Mouse (Mus musculus): ENCODE measurements at regions not wholly inside any gene's neighbourhood (a gene's known extent, or its start where the extent isn't known, plus 50 kb on each side); places are given as distances from the start of the nearest gene placed in this dataset.
A peak's percentile ranks its signal among the peaks of the same experiment; 100 is the strongest.

DNA sequence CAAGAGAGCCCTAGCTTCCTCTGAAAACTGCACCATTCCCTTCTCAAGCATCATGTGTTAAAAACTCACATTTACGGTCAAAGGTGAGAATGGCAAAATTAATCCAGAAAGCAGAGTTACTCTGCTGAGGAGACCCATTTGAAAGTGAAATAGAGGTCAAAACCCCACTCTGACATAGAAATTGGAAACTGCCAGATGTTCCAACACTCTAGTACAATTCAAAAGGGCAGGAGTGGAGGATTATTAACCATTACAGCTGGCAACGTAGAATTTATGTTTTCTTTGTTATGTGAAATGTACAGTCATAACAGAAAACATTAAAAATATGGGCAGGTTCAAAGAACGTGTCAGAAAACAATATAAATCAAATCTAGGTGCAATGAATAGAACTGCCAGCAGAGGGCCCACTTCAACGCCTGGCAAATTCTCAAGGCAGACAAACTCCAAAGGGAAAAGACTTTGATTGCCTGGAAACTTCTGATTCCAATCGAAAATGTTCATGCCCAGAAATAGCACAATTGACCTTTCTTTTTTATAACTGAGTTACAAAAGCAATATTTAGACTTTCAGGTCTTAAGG is 54.2 kb upstream of the Rfpl4b start:
- peak; percentile 79 for TF ChIP-seq CTCF (IDR thresholded peaks at IDR 0.05)
- POLR2A ChIA-PET, result interaction anchor here (0.7 kb wide), 1 partner anchor 119 kb away, joined by 5 read pairs; no protein-coding TSS in a partner anchor
- CTCF ChIA-PET, result interaction anchor here (0.9 to 2.0 kb wide), 10 partner anchors 8 to 189 kb away, joined by 3 to 5 read pairs (median 4); no protein-coding TSS in a partner anchor
- no peak for DNase-seq (ENCODE audit: low read depth, low spot score)
- ATAC-seq, result no peak
- in situ Hi-C loops (cut with MboI; ENCODE audit: low pct_unique_long_range_greater_than_20kb), result loop anchor here (5.0 kb wide), 1 partner anchor 162 kb away; no protein-coding TSS in a partner anchor
- H3K27me3 ChIP-seq, result no peaks in the 10 kb centered on the region

- DNase-seq (ENCODE audit: low read depth, low spot score) (no peak), ATAC-seq (no peak)
- in situ Hi-C loops (cut with MboI; ENCODE audit: low pct_unique_long_range_greater_than_20kb), result loop anchor here (5.0 kb wide), 1 partner anchor 158 kb away; no protein-coding TSS in a partner anchor
- ChIA-PET CTCF (interaction anchor here (1.8 to 2.0 kb wide), 2 partner anchors 164 to 186 kb away, joined by 4 read pairs; no protein-coding TSS in a partner anchor), POLR2A (interaction anchor here (1.1 kb wide), 1 partner anchor 160 kb away, joined by 3 read pairs; no protein-coding TSS in a partner anchor)
- no peak for TF ChIP-seq CTCF (IDR thresholded peaks at IDR 0.05)
- no peaks in the 10 kb centered on the region for H3K27me3 ChIP-seq
These were observed 57.7 kb upstream of the Rfpl4b start for GRCm38 (mm10) chr10:38879271-38879670.

DNA sequence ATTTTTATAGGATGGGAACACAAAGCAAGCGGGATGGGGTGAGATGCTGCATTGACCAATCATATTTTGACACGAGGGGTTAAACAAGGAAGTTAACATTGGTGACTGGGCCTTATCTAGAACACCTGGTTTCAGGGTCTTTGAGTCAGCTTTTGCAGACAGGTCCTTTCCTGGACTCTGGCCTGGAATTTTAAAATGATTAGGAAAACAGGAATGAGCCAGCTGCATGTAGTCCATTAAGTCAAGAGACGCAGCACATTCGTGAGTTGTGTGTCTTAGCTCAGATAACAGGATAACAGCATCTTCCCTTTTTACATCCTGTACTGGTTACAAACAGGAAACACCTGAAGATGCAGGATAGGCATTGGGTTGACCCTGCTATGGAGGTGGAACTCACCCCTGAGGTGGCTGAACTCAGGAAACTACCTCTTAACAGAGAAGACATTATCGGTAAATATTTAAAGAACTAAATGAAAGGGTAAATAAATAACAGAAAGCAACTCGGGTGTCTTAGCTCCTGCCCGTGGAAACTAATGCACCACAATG is 59.1 kb upstream of the Rfpl4b start:
- in situ Hi-C loops (cut with MboI; ENCODE audit: low pct_unique_long_range_greater_than_20kb), result no loop called here
- no peak for TF ChIP-seq CTCF (IDR thresholded peaks at IDR 0.05)
- POLR2A ChIA-PET, result interaction anchor here (0.7 to 1.1 kb wide), 2 partner anchors 159 to 814 kb away, joined by 3 read pairs; no protein-coding TSS in a partner anchor
- ATAC-seq (no peak), DNase-seq (ENCODE audit: low read depth, low spot score) (no peak)
- CTCF ChIA-PET, result no interaction called here
- no peaks in the 10 kb centered on the region for H3K27me3 ChIP-seq

DNA sequence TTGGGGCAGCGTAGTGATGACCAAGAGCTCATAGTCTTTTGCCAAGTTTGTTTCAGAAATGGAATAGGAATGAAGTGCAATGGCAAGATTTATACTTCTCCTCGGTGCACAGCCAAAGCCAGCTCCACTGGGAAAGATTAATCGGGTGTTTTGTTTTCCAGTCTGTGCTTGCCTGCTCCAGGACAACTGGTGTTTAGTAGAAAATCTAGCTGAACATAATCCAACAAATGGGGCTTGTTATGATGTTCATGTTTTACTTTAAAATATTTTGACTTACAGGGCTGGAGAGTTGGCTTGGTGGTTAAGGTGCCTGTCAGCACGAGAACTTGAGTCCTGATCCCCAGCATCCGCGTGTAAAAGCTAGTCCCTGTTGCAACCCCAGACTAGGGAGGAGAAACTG is 60.6 kb upstream of the Rfpl4b start:
- no peaks in the 10 kb centered on the region for H3K27me3 ChIP-seq
- ChIA-PET POLR2A (interaction anchor here (0.6 kb wide), 1 partner anchor 1398 kb away, joined by 3 read pairs; no protein-coding TSS in a partner anchor), CTCF (interaction anchor here (0.7 to 1.4 kb wide), 5 partner anchors 157 to 192 kb away, joined by 3 to 4 read pairs (median 3); no protein-coding TSS in a partner anchor)
- in situ Hi-C loops (cut with MboI; ENCODE audit: low pct_unique_long_range_greater_than_20kb), result no loop called here
- no peak for ATAC-seq
- no peak for TF ChIP-seq CTCF (IDR thresholded peaks at IDR 0.05)
- no peak for DNase-seq (ENCODE audit: low read depth, low spot score)

DNA sequence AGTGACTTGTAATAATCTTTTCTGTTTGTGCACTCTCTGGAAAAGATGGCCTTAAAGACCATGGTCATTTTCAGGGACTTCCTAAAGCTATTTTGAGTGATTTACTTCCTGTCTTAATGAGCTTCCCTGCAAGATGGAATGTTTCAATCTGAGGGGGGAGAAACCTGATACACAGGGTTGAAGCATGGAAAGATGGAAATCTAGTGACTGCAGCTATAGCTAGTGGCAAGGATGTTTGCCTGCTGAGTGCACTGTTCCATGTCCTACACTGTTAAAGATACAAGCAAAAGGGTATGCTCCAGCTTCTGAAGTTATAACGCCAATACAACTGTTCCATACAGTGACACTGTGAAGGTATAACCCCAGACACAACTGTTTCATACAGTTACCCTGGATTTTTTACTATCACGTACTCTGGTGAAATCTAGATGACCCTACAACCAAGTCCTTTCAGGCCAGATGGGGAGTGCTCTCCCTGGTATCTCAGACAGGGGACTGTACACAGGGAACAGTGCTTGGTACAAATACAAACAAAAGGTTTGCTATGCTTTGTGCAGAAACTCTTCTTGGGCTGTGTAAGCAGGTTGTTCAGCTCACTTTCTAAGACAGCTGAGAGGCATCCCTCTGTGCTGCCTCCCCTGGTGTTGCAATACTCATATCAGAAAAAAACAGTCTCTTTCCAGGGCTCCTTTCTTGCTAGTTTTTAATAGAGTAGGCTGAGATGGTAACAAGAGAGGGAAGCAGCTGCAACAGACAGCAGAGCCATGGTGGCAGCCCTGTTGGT is 62.4 kb upstream of the Rfpl4b start:
- in situ Hi-C loops (cut with MboI; ENCODE audit: low pct_unique_long_range_greater_than_20kb), result no loop called here
- H3K27me3 ChIP-seq, result no peaks in the 10 kb centered on the region
- POLR2A ChIA-PET, result interaction anchor here (0.5 to 0.6 kb wide), 2 partner anchors 182 to 551 kb away, joined by 4 to 5 read pairs; no protein-coding TSS in a partner anchor
- DNase-seq (ENCODE audit: low read depth, low spot score) (no peak), ATAC-seq (peak; percentile 31)
- CTCF ChIA-PET, result interaction anchor here (0.8 to 2.0 kb wide), 4 partner anchors 9 to 183 kb away, joined by 3 to 7 read pairs (median 4); no protein-coding TSS in a partner anchor
- TF ChIP-seq CTCF (IDR thresholded peaks at IDR 0.05), result no peak

GRCm38 (mm10) chr10:38884641-38885040 is 63.1 kb upstream of the Rfpl4b start:
- no peak for TF ChIP-seq CTCF (IDR thresholded peaks at IDR 0.05)
- ChIA-PET POLR2A (no interaction called here), CTCF (interaction anchor here (0.8 to 2.0 kb wide), 3 partner anchors 147 to 182 kb away, joined by 3 to 7 read pairs (median 5); no protein-coding TSS in a partner anchor)
- ATAC-seq (no peak), DNase-seq (ENCODE audit: low read depth, low spot score) (no peak)
- H3K27me3 ChIP-seq, result no peaks in the 10 kb centered on the region
- in situ Hi-C loops (cut with MboI; ENCODE audit: low pct_unique_long_range_greater_than_20kb), result no loop called here

GRCm38 (mm10) chr10:38886441-38886840 is 64.9 kb upstream of the Rfpl4b start:
- CTCF ChIA-PET, result interaction anchor here (1.2 to 2.0 kb wide), 2 partner anchors 24 to 181 kb away, joined by 3 to 5 read pairs; no protein-coding TSS in a partner anchor

GRCm38 (mm10) chr10:38887896-38888295 is 66.3 kb upstream of the Rfpl4b start:
- no peak for TF ChIP-seq CTCF (IDR thresholded peaks at IDR 0.05)
- no peaks in the 10 kb centered on the region for H3K27me3 ChIP-seq
- no peak for ATAC-seq
- in situ Hi-C loops (cut with MboI; ENCODE audit: low pct_unique_long_range_greater_than_20kb), result no loop called here
- ChIA-PET POLR2A (no interaction called here), CTCF (interaction anchor here (1.1 to 1.3 kb wide), 2 partner anchors 11 to 12 kb away, joined by 3 read pairs; no protein-coding TSS in a partner anchor)
- DNase-seq (ENCODE audit: low read depth, low spot score), result no peak

More at GRCm38 (mm10) chr10:38886441-38886840, 64.9 kb upstream of the Rfpl4b start:
- in situ Hi-C loops (cut with MboI; ENCODE audit: low pct_unique_long_range_greater_than_20kb), result no loop called here
- ATAC-seq (no peak), DNase-seq (ENCODE audit: low read depth, low spot score) (no peak)
- POLR2A ChIA-PET, result no interaction called here
- peak; percentile 10 for TF ChIP-seq CTCF (IDR thresholded peaks at IDR 0.05)
- no peaks in the 10 kb centered on the region for H3K27me3 ChIP-seq

- in situ Hi-C loops (cut with MboI; ENCODE audit: low pct_unique_long_range_greater_than_20kb), result no loop called here
- no peak for ATAC-seq
- TF ChIP-seq CTCF (IDR thresholded peaks at IDR 0.05), result no peak
- no peaks in the 10 kb centered on the region for H3K27me3 ChIP-seq
- ChIA-PET CTCF (no interaction called here), POLR2A (no interaction called here)
- DNase-seq (ENCODE audit: low read depth, low spot score), result no peak
These were observed 70.6 kb upstream of the Lama4 start for GRCm38 (mm10) chr10:38894706-38895105.

GRCm38 (mm10) chr10:38895656-38896055 is 69.7 kb upstream of the Lama4 start:
- H3K27me3 ChIP-seq, result no peaks in the 10 kb centered on the region
- no peak for DNase-seq (ENCODE audit: low read depth, low spot score)
- no peak for TF ChIP-seq CTCF (IDR thresholded peaks at IDR 0.05)
- in situ Hi-C loops (cut with MboI; ENCODE audit: low pct_unique_long_range_greater_than_20kb), result no loop called here
- no peak for ATAC-seq
- CTCF ChIA-PET, result interaction anchor here (2.4 kb wide), 1 partner anchor 15 kb away, joined by 9 read pairs; no protein-coding TSS in a partner anchor
- POLR2A ChIA-PET, result no interaction called here
